Mouse (Mus musculus) kidney, postnatal 0 days (tissue): ENCODE results near the gene Ndufs1. TPM values are rescaled to one million over a fixed set of nuclear protein-coding genes. Genes with fewer than 3 reads are reported as not detected.

Experiments
- ATAC-seq: fragments of 200-750 bp; cut with Nextera tagmentation; replicated peaks from 2 replicates; pipeline ENCODE4 v1.8.0; 2017; ENCODE audit warnings: low read depth, moderate number of reproducible peaks, moderate TSS enrichment, moderate library complexity; ENCODE audit not compliant: low FRiP score
- DNase-seq: peaks from one replicate; pipeline ENCODE4 v3.0.0-alpha.2; 2016; ENCODE audit warnings: low spot score
- H3K27ac ChIP-seq: fragments of 300-500 bp; sonication (generic); 2 replicates; pipeline ENCODE4 v1.5.1; 2014; ENCODE audit warnings: mild to moderate bottlenecking
- H3K27me3 ChIP-seq: fragments of 300-500 bp; sonication (generic); 2 replicates; pipeline ENCODE4 v1.6.1; 2014; ENCODE audit warnings: low read length, mixed read lengths; ENCODE audit not compliant: insufficient read depth
- H3K36me3 ChIP-seq: fragments of 300-500 bp; sonication (generic); 2 replicates; pipeline ENCODE4 v1.6.1; 2014; ENCODE audit warnings: low read length, mixed read lengths; ENCODE audit not compliant: insufficient read depth
- H3K4me1 ChIP-seq: fragments of 300-500 bp; sonication (generic); replicated peaks from 2 replicates; pipeline ENCODE4 v1.6.1; 2014; ENCODE audit warnings: antibody characterized with exemption, low read length, mixed read lengths; ENCODE audit not compliant: insufficient read depth
- H3K4me2 ChIP-seq: fragments of 300-500 bp; sonication (generic); 2 replicates; pipeline ENCODE4 v1.6.1; 2014; ENCODE audit warnings: mild to moderate bottlenecking, low read length, moderate library complexity, mixed read lengths
- H3K4me3 ChIP-seq: fragments of 300-500 bp; sonication (generic); replicated peaks from 2 replicates; pipeline ENCODE4 v1.5.1; 2014; ENCODE audit warnings: low read depth, low read length
- H3K9ac ChIP-seq: fragments of 300-500 bp; sonication (generic); 2 replicates; pipeline ENCODE4 v1.6.1; 2014; ENCODE audit warnings: low read depth, low read length
- H3K9me3 ChIP-seq: fragments of 300-500 bp; sonication (generic); replicated peaks from 2 replicates; pipeline ENCODE4 v1.6.1; 2016; ENCODE audit warnings: low read length, inconsistent platforms, mixed read lengths
- CTCF ChIP-seq: IDR thresholded peaks from 2 replicates; pipeline ENCODE4 v1.5.1; 2016; ENCODE audit warnings: antibody characterized with exemption, low read depth, mild to moderate bottlenecking, moderate library complexity
- WGBS: fragments of 180-500 bp; shearing (Covaris S2); extraction: QIAGEN DNeasy Blood & Tissue Kit; methylation state at CpG from one replicate; pipeline ENCODE4 v1.1.7; 2014; 5-methylcytosine and 5-hydroxymethylcytosine counted together
- polyA plus RNA-seq: library from polyadenylated mRNA; unstranded; fragments of >200 nt; fragmentation: Nextera tagmentation; extraction: Ambion mirVana; gene quantifications from 2 replicates; pipeline ENCODE4 v1.2.1, GENCODE M21; 2015

Gene Ndufs1
- 178 and 181 TPM in 2 replicates for polyA plus RNA-seq

DNA sequence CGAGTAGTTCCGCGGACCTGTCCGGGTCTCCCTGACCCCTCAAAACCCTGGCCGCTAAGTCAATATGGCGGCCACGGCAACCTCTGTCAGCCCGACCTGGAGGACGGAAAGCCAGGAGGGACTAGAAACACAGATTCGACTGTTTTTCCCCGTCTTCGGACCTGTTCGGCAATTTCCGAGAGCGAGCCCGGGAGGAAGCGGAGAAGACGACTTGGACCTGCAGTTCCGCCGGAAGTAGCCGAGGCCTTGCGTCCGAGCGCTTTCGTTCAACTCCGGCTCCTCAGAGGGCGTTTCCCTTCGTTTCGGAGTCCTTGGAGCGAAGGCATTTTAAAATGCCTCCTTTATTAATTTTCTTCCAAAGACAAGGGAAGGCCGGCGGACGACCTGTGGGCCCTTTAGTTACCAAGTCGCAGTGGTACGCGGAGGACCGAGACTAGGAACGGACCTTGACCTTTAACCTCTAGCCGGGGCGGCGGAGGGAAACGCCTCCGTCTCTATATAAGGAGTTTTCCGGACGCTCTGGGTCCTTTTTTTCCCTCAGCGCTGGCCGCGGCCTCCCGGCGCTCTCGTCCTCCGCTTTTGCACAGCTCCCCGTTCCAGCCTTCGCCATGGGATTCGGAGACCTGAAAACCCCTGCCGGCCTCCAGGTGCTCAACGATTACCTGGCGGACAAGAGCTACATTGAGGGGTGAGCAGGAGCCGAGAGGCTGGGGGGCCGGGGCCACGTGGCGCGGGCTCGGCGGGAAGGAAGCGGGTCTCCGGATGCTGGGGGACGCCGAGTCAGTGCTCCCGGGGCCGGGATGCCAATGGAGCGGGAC lies at the start of gene Ndufs1, which contains the start of gene Eef1b2:
Ndufs1 (minus strand) TSS at position 230 of the 818 bp plus-strand sequence.
Eef1b2 (plus strand) TSS at position 222 of the 818 bp plus-strand sequence.
- H3K9ac ChIP-seq, result peak within 1 kb of the TSS; percentile 87
- peaks cover 13% of the 10 kb centered on the region for H3K4me1 ChIP-seq
- ATAC-seq, result peak; percentile 92
- H3K36me3 ChIP-seq, result peaks cover 13% of the 10 kb centered on the region; the same call in 1 of the 2 replicates
- TF ChIP-seq CTCF, result no peak
- under 1% methylated on average over 70 of the region's 72 CpGs for WGBS
- H3K4me3 ChIP-seq, result peak within 1 kb of the TSS; percentile 84
- peak within 1 kb of the TSS; percentile 94 for H3K27ac ChIP-seq
- DNase-seq, result peak; percentile 98
- no peaks in the 10 kb centered on the region for H3K27me3 ChIP-seq
- peak within 1 kb of the TSS; percentile 64 for H3K4me2 ChIP-seq
- no peaks in the 10 kb centered on the region for H3K9me3 ChIP-seq

DNA sequence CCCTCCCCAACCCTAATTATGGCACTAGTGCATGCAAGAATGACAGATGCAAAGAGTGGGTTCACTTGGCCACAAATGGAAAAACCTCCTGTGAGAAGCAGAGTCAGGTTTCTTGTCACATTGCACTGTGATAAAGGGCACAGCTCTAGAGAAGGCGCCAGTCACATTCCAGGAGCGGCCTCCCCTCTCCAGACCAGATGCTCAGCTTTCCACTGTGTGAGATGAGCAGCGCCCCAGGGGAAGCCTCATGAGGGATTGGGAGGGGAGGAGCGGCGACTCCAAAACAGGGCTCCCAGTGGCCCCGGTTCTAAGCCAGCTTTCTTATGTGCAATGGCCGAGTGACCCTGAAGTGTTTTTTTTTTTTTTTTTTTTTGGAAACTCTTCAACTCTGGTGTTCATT lies 49.3 kb upstream of the Ndufs1 start:
- Histone ChIP-seq H3K9me3 (no peaks in the 10 kb centered on the region), H3K9ac (no peak overlapping the region), H3K4me2 (no peak overlapping the region), H3K36me3 (no peaks in the 10 kb centered on the region), H3K4me1 (no peaks in the 10 kb centered on the region), H3K27me3 (no peaks in the 10 kb centered on the region), H3K27ac (no peak overlapping the region), H3K4me3 (no peak overlapping the region)
- peak; percentile 56 for DNase-seq
- WGBS, result 10% methylated on average over 7 of the region's 7 CpGs
- ATAC-seq, result no peak
- TF ChIP-seq CTCF, result no peak

GRCm38 (mm10) chr1:63225009-63225408 lies 48.4 kb upstream of the Ndufs1 start:
- 86% methylated on average over 4 of the region's 4 CpGs for WGBS
- no peak for DNase-seq
- no peak for ATAC-seq
- Histone ChIP-seq H3K27me3 (no peaks in the 10 kb centered on the region), H3K4me1 (no peaks in the 10 kb centered on the region), H3K27ac (no peak overlapping the region), H3K9ac (no peak overlapping the region), H3K36me3 (no peaks in the 10 kb centered on the region), H3K4me3 (no peak overlapping the region), H3K9me3 (no peaks in the 10 kb centered on the region), H3K4me2 (no peak overlapping the region)
- no peak for TF ChIP-seq CTCF

DNA sequence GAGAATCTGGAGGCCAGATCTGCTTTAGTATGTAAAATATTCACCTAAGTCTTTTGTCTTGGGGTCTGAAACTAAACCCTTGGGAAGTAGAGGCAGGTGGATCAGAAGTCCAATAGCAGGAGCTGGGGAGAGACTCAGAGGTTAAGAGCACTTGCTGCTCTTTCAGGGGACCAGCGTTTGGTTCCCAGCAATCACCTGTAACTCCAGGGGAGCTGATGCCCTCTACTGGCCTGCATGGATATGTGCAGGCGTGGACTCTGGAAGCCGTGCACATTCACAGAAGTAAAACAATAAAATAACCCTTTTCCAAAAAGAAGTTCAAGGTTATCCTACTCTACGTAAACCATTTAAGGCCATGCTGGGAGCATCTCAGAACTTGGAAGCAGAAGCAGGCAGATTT lies 42.6 kb upstream of the Ndufs1 start:
- Histone ChIP-seq H3K4me3 (no peak overlapping the region), H3K4me1 (0 out of 2 replicates have a peak, but pooled peaks cover 4% of the 10 kb centered on the region), H3K4me2 (no peak overlapping the region), H3K9ac (no peak overlapping the region), H3K27ac (no peak overlapping the region), H3K9me3 (no peaks in the 10 kb centered on the region), H3K36me3 (no peaks in the 10 kb centered on the region), H3K27me3 (no peaks in the 10 kb centered on the region)
- TF ChIP-seq CTCF, result no peak
- DNase-seq, result no peak
- WGBS, result 93% methylated on average over 4 of the region's 4 CpGs
- ATAC-seq, result no peak

GRCm38 (mm10) chr1:63214631-63215030 lies 38.0 kb upstream of the Ndufs1 start:
- H3K4me1 ChIP-seq, result 0 out of 2 replicates have a peak, but pooled peaks cover 7% of the 10 kb centered on the region
- H3K27me3 ChIP-seq, result no peaks in the 10 kb centered on the region
- ATAC-seq (no peak), DNase-seq (no peak)
- WGBS, result 39% methylated on average over 7 of the region's 7 CpGs
- H3K9ac ChIP-seq, result no peak overlapping the region
- no peak for TF ChIP-seq CTCF
- H3K36me3 ChIP-seq, result no peaks in the 10 kb centered on the region
- H3K4me2 ChIP-seq, result no peak overlapping the region
- H3K4me3 ChIP-seq, result no peak overlapping the region
- H3K9me3 ChIP-seq, result no peaks in the 10 kb centered on the region
- H3K27ac ChIP-seq, result no peak overlapping the region

- no peaks in the 10 kb centered on the region for H3K27me3 ChIP-seq
- 44% methylated on average over 3 of the region's 3 CpGs for WGBS
- no peak for DNase-seq
- no peak for ATAC-seq
- peak within 1 kb of the TSS; percentile 41 for H3K4me2 ChIP-seq
- H3K36me3 ChIP-seq, result no peaks in the 10 kb centered on the region
- no peak within 1 kb of the TSS for H3K27ac ChIP-seq
- TF ChIP-seq CTCF, result no peak
- H3K4me1 ChIP-seq, result 0 out of 2 replicates have a peak, but pooled peaks cover 7% of the 10 kb centered on the region
- no peak within 1 kb of the TSS for H3K4me3 ChIP-seq
- no peak within 1 kb of the TSS for H3K9ac ChIP-seq
- H3K9me3 ChIP-seq, result no peaks in the 10 kb centered on the region
Observed at GRCm38 (mm10) chr1:63214271-63214558, 37.6 kb upstream of the Ndufs1 start, which contains the start of gene Gpr1. TSS of gene Gpr1 (minus strand) at chr1:63214543.
